ENCODE assay signal across 8 mouse cellular contexts in genomic region chr2:152734984-152735383, GRCm38 (mm10). TPM values are rescaled to one million over a fixed set of nuclear protein-coding genes. Genes with fewer than 3 reads are reported as not detected.
DNase-seq lines count a peak whose midpoint lies in the region; ATAC-seq and TF ChIP-seq lines count a peak whose summit lies in the region.

No protein-coding gene starts in this region.

- no peaks in the 10 kb centered on the region for H3K36me3 ChIP-seq in CH12.LX (replicated peaks in 1 of 2; ENCODE audit: control insufficient read depth in 1 of 2, insufficient read depth in 1 of 2, low read length in 1 of 2)
- H3K36me3 ChIP-seq in forebrain, embryonic 14.5 days (ENCODE audit: control insufficient read depth, insufficient read depth, low read length): no peaks in the 10 kb centered on the region
- H3K36me3 ChIP-seq in liver, postnatal 0 days (replicated peaks; ENCODE audit: insufficient read depth, low read length): no peaks in the 10 kb centered on the region
- H3K36me3 ChIP-seq in thymus, adult 2 months (ENCODE audit: control insufficient read depth, insufficient read depth, low read length): no peaks in the 10 kb centered on the region

- no peak overlapping the region for H3K27ac ChIP-seq in CH12.LX (ENCODE audit: insufficient read depth, low read depth)
- H3K27ac ChIP-seq in brown adipose tissue, adult 24 weeks (replicated peaks; ENCODE audit: low read depth, low read length): peak overlapping the region; percentile 93
- H3K27ac ChIP-seq in forebrain, embryonic 14.5 days (ENCODE audit: low read depth, low read length): 0 out of 2 replicates have a peak overlapping the region, but pooled peaks have one; percentile 30
- peak overlapping the region; percentile 89 for H3K27ac ChIP-seq in liver, postnatal 0 days (ENCODE audit: low read depth)
- no peak overlapping the region for H3K27ac ChIP-seq in thymus, adult 2 months (ENCODE audit: control insufficient read depth, insufficient read depth, low read length)

- peak; percentile 46 for DNase-seq in CH12.LX (ENCODE audit: extremely low read depth)
- DNase-seq in forebrain, embryonic 14.5 days (ENCODE audit: low spot score): peak; percentile 98
- peak; percentile 94 to 97 for DNase-seq in heart, postnatal 14 days
- DNase-seq in layer of hippocampus, adult 11-12 months (ENCODE audit: low spot score): peak; percentile 91
- DNase-seq in liver, postnatal 0 days: peak; percentile 92
- peak; percentile 81 for DNase-seq in thymus, adult 2 months

- peaks cover 68% of the 10 kb centered on the region for H3K27me3 ChIP-seq in CH12.LX (replicated peaks)
- peaks cover 11% of the 10 kb centered on the region for H3K27me3 ChIP-seq in forebrain, embryonic 14.5 days (replicated peaks; ENCODE audit: control insufficient read depth, insufficient read depth, low read length)
- H3K27me3 ChIP-seq in liver, postnatal 0 days (ENCODE audit: insufficient read depth, low read length): peaks cover 8% of the 10 kb centered on the region; the same call in 1 of the 2 replicates
- peaks cover 22% of the 10 kb centered on the region for H3K27me3 ChIP-seq in thymus, adult 2 months (ENCODE audit: control insufficient read depth, insufficient read depth, low read length)

- no peak for TF ChIP-seq POLR2A in CH12.LX (IDR thresholded peaks at IDR 0.05; ENCODE audit: low read depth, low read length)
- TF ChIP-seq POLR2A in thymus, adult 2 months (IDR thresholded peaks at IDR 0.05; ENCODE audit: control insufficient read depth, extremely low read depth, insufficient read depth, low read length, poor library complexity): no peak

- peaks cover 6% of the 10 kb centered on the region for H3K9me3 ChIP-seq in CH12.LX (replicated peaks; ENCODE audit: low read length)
- H3K9me3 ChIP-seq in forebrain, embryonic 14.5 days (replicated peaks; ENCODE audit: control insufficient read depth, low read length): no peaks in the 10 kb centered on the region
- H3K9me3 ChIP-seq in liver, postnatal 0 days (ENCODE audit: low read length): no peaks in the 10 kb centered on the region

- peaks cover 6 to 11% of the 10 kb centered on the region in 2 experiments for H3K4me1 ChIP-seq in CH12.LX (ENCODE audit: control insufficient read depth in 1 of 2, insufficient read depth in 2 of 2)
- H3K4me1 ChIP-seq in brown adipose tissue, adult 24 weeks (ENCODE audit: control insufficient read depth, insufficient read depth, insufficient read length, low read length): peaks cover 8% of the 10 kb centered on the region
- H3K4me1 ChIP-seq in forebrain, embryonic 14.5 days (ENCODE audit: control insufficient read depth, insufficient read depth, low read length): peaks cover 33% of the 10 kb centered on the region
- H3K4me1 ChIP-seq in liver, postnatal 0 days (ENCODE audit: insufficient read depth): peaks cover 49% of the 10 kb centered on the region
- peaks cover 23% of the 10 kb centered on the region for H3K4me1 ChIP-seq in thymus, adult 2 months (replicated peaks; ENCODE audit: control insufficient read depth, insufficient read depth, low read length)

- WGBS in forebrain, embryonic 14.5 days: 0% methylated on average over 27 of the region's 28 CpGs
- WGBS in liver, postnatal 0 days (ENCODE audit: insufficient replicate concordance): 2% methylated on average over 28 of the region's 28 CpGs
- WGBS in thymus, adult 2 months: 2% methylated on average over 28 of the region's 28 CpGs

- H3K9ac ChIP-seq in CH12.LX (ENCODE audit: insufficient read depth, low read depth): no peak overlapping the region
- H3K9ac ChIP-seq in forebrain, embryonic 14.5 days (ENCODE audit: low read length): peak overlapping the region; percentile 75
- peak overlapping the region; percentile 48 for H3K9ac ChIP-seq in liver, postnatal 0 days (replicated peaks)

- dilution Hi-C loops in CH12.LX (cut with MboI; ENCODE audit: extremely low pct_ligation_motif_present, extremely low pct_unique_long_range_greater_than_20kb, low sequenced_read_pairs): no loop called here

- peak; percentile 94 for ATAC-seq in forebrain, embryonic 14.5 days
- peak; percentile 41 for ATAC-seq in liver, postnatal 0 days
- 0 out of 2 replicates have a peak, but pooled peaks have one; percentile 21 for ATAC-seq in neutrophil, adult 5-6 weeks (ENCODE audit: extremely low read depth, insufficient number of reproducible peaks, low FRiP score, poor library complexity, severe bottlenecking)

- H3K4me3 ChIP-seq in CH12.LX (replicated peaks in 1 of 3; ENCODE audit: low read depth in 2 of 3, low read length in 2 of 3, poor library complexity in 1 of 3): no peak overlapping the region
- peak overlapping the region; percentile 58 for H3K4me3 ChIP-seq in brown adipose tissue, adult 24 weeks (ENCODE audit: insufficient read depth, low read depth, low read length)
- peak overlapping the region; percentile 27 for H3K4me3 ChIP-seq in forebrain, embryonic 14.5 days (ENCODE audit: low read depth, low read length)
- peak overlapping the region; percentile 82 for H3K4me3 ChIP-seq in liver, postnatal 0 days (ENCODE audit: low read depth, low read length)
- H3K4me3 ChIP-seq in thymus, adult 2 months (ENCODE audit: control insufficient read depth, insufficient read depth, low read length): no peak overlapping the region

- TF ChIP-seq CTCF in CH12.LX (conservative IDR thresholded peaks at IDR 0.05 in 1 of 2, IDR thresholded peaks at IDR 0.05 in 1 of 2; ENCODE audit: low read depth in 2 of 2, low read length in 2 of 2): no peak
- no peak for TF ChIP-seq CTCF in liver, postnatal 0 days (IDR thresholded peaks at IDR 0.05; ENCODE audit: low read depth)
- no peak for TF ChIP-seq CTCF in thymus, adult 2 months (IDR thresholded peaks at IDR 0.05; ENCODE audit: borderline replicate concordance, control insufficient read depth, extremely low read depth, insufficient read depth, low read length, poor library complexity)

- peak overlapping the region; percentile 79 for H3K4me2 ChIP-seq in CH12.LX (ENCODE audit: insufficient read depth, low read depth, poor library complexity, severe bottlenecking)
- peak overlapping the region; percentile 92 for H3K4me2 ChIP-seq in forebrain, embryonic 14.5 days (ENCODE audit: low read length)
- peak overlapping the region; percentile 87 for H3K4me2 ChIP-seq in liver, postnatal 0 days (ENCODE audit: low read depth, low read length)

- in situ Hi-C loops in CH12.LX (cut with MboI; ENCODE audit: low pct_ligation_motif_present, low pct_unique_long_range_greater_than_20kb, low sequenced_read_pairs): loop anchor here (5.0 kb wide), 1 partner anchor 33 kb away; no protein-coding TSS in a partner anchor

- TF ChIP-seq EP300 in CH12.LX (IDR thresholded peaks at IDR 0.05; ENCODE audit: low read length): no peak
- 0 out of 2 replicates have a peak, but pooled peaks have one; percentile 39 for TF ChIP-seq EP300 in liver, postnatal 0 days (IDR thresholded peaks at IDR 0.05; ENCODE audit: low read depth)

- intact Hi-C loops in heart, postnatal 14 days (cut with DNase I): no loop called here

- no peaks in the 10 kb centered on the region for H3K79me2 ChIP-seq in CH12.LX (replicated peaks; ENCODE audit: control insufficient read depth, extremely low read depth, insufficient read depth, poor library complexity, severe bottlenecking)

- no peak for TF ChIP-seq RAD21 in CH12.LX (IDR thresholded peaks at IDR 0.05; ENCODE audit: low read depth, low read length)

TF ChIP-seq in CH12.LX, 34 proteins besides CTCF, POLR2A, EP300 and RAD21 (continues in another document):
- no peak for TF ChIP-seq ZC3H11A (IDR thresholded peaks at IDR 0.05; ENCODE audit: low read depth, low read length)
- TF ChIP-seq KAT2A (IDR thresholded peaks at IDR 0.05; ENCODE audit: insufficient replicate concordance, low read length): no peak
- TF ChIP-seq MYC (IDR thresholded peaks at IDR 0.05; ENCODE audit: low read depth, low read length): no peak
- TF ChIP-seq CHD1 (IDR thresholded peaks at IDR 0.05; ENCODE audit: low read depth, low read length): no peak
- no peak for TF ChIP-seq JUND (conservative IDR thresholded peaks at IDR 0.05; ENCODE audit: low read depth, low read length)
- no peak for TF ChIP-seq RCOR1 (conservative IDR thresholded peaks at IDR 0.05; ENCODE audit: low read depth, low read length)
- TF ChIP-seq TBP (conservative IDR thresholded peaks at IDR 0.05; ENCODE audit: low read depth, low read length): no peak
- TF ChIP-seq MAFK (IDR thresholded peaks at IDR 0.05; ENCODE audit: insufficient replicate concordance, low read length): no peak

RNA-seq across cellular contexts. Expression of gene Id1, which starts 1.1 kb away (rescaled TPM):
- 0.38 and 0.93 TPM in 2 replicates for total RNA-seq in CH12.LX (2012; rRNA removed)
- not detected in 2 replicates for total RNA-seq in CH12.LX (2014; rRNA removed)
- not detected in 2 replicates for polyA plus RNA-seq in CH12.LX (2012; ENCODE audit: insufficient read length, low read depth)
- polyA plus RNA-seq in brown adipose tissue, adult 24 weeks (2012; ENCODE audit: insufficient read depth, insufficient read length, missing spikeins): 48.0 and 59.8 TPM in 2 replicates
- polyA plus RNA-seq in forebrain, embryonic 14.5 days (2014; fragmentation: Nextera tagmentation; extraction: Ambion mirVana): 29.2 and 32.8 TPM in 2 replicates
- total RNA-seq in heart, postnatal 14 days (2021): 10 to 100 TPM; 82.1 to 85.3 TPM
- polyA plus RNA-seq in liver, postnatal 0 days (2015; fragmentation: Nextera tagmentation; extraction: Ambion mirVana): 39.7 and 40.4 TPM in 2 replicates
- total RNA-seq in neutrophil, adult 5-6 weeks (2017): 16.2 and 19.4 TPM in 2 replicates
- polyA plus RNA-seq in thymus, adult 2 months (2012; rRNA removed): 54.6 and 66.4 TPM in 2 replicates

RNA-seq across cellular contexts. Expression of gene Cox4i2, which starts 19.0 kb away (rescaled TPM):
- total RNA-seq in CH12.LX (2012; rRNA removed): not detected in 2 replicates
- total RNA-seq in CH12.LX (2014; rRNA removed): not detected in 2 replicates
- polyA plus RNA-seq in CH12.LX (2012; ENCODE audit: insufficient read length, low read depth): not detected in 2 replicates
- polyA plus RNA-seq in brown adipose tissue, adult 24 weeks (2012; ENCODE audit: insufficient read depth, insufficient read length, missing spikeins): 6.3 and 8.7 TPM in 2 replicates
- 4.5 and 5.9 TPM in 2 replicates for polyA plus RNA-seq in forebrain, embryonic 14.5 days (2014; fragmentation: Nextera tagmentation; extraction: Ambion mirVana)
- 10 to 100 TPM; 17.8 to 19.1 TPM for total RNA-seq in heart, postnatal 14 days (2021)
- polyA plus RNA-seq in liver, postnatal 0 days (2015; fragmentation: Nextera tagmentation; extraction: Ambion mirVana): 0.56 and 1.0 TPM in 2 replicates
- not detected in 2 replicates for total RNA-seq in neutrophil, adult 5-6 weeks (2017)
- 1.6 and 1.9 TPM in 2 replicates for polyA plus RNA-seq in thymus, adult 2 months (2012; rRNA removed)

RNA-seq across cellular contexts. Expression of gene Mcts2, which starts 48.1 kb away (rescaled TPM):
- total RNA-seq in CH12.LX (2012; rRNA removed) (3.3 and 5.4 TPM in 2 replicates), CH12.LX (2014; rRNA removed) (0.95 and 1.5 TPM in 2 replicates)
- polyA plus RNA-seq in CH12.LX (2012; ENCODE audit: insufficient read length, low read depth): 3.2 and 3.8 TPM in 2 replicates
- polyA plus RNA-seq in brown adipose tissue, adult 24 weeks (2012; ENCODE audit: insufficient read depth, insufficient read length, missing spikeins): 42.0 and 42.5 TPM in 2 replicates
- polyA plus RNA-seq in forebrain, embryonic 14.5 days (2014; fragmentation: Nextera tagmentation; extraction: Ambion mirVana): 35.8 and 42.6 TPM in 2 replicates
- total RNA-seq in heart, postnatal 14 days (2021): 10 to 100 TPM; 17.4 to 18.7 TPM
- 12.8 TPM in 2 replicates for polyA plus RNA-seq in liver, postnatal 0 days (2015; fragmentation: Nextera tagmentation; extraction: Ambion mirVana)
- 16.4 and 17.1 TPM in 2 replicates for total RNA-seq in neutrophil, adult 5-6 weeks (2017)
- polyA plus RNA-seq in thymus, adult 2 months (2012; rRNA removed): 4.2 and 4.4 TPM in 2 replicates

Comparison
In these comparisons a context has a peak if more than half of its experiments do, and no peak if none do; other contexts are left out.
1. DNase-seq: peak in every context shown above with its lines; median percentile 98 in forebrain, embryonic 14.5 days; 96 in heart, postnatal 14 days; 92 in liver, postnatal 0 days; 91 in layer of hippocampus, adult 11-12 months; 81 in thymus, adult 2 months; 46 in CH12.LX.
2. H3K27ac ChIP-seq: peak in brown adipose tissue, adult 24 weeks (single experiment), forebrain, embryonic 14.5 days (single experiment) and liver, postnatal 0 days (single experiment); none in CH12.LX (single experiment) and thymus, adult 2 months (single experiment).
3. H3K4me3 ChIP-seq: peak in brown adipose tissue, adult 24 weeks (single experiment), forebrain, embryonic 14.5 days (single experiment) and liver, postnatal 0 days (single experiment); none in CH12.LX (0 of 3) and thymus, adult 2 months (single experiment).
4. ATAC-seq: peak in every context shown above with its lines; median percentile 94 in forebrain, embryonic 14.5 days; 41 in liver, postnatal 0 days; 21 in neutrophil, adult 5-6 weeks.
5. RNA of gene Id1, which starts 1.1 kb away (polyA plus RNA-seq): 54.6 to 66.4 TPM in thymus, adult 2 months, 48.0 to 59.8 TPM in brown adipose tissue, adult 24 weeks, 39.7 to 40.4 TPM in liver, postnatal 0 days and 29.2 to 32.8 TPM in forebrain, embryonic 14.5 days; not detected in CH12.LX; every median in the first group is over 10 times any median in the second.
6. Peak in every context shown above with its lines, with median percentiles within 50 percentile points of each other: H3K4me2 ChIP-seq.